Mouse (Mus musculus): ENCODE results near the gene Cox20.

- TF ChIP-seq POLR2A (IDR thresholded peaks at IDR 0.05; ENCODE audit: insufficient read depth, low read depth, low read length) (no peak), CTCF (IDR thresholded peaks at IDR 0.05; ENCODE audit: insufficient read depth, low read depth, low read length) (no peak)
Measured at GRCm38 (mm10) chr1:178350792-178351191, 31.9 kb downstream of the Cox20 start.

Measured in olfactory bulb, adult 2 months (tissue).